Mouse (Mus musculus) myocyte (in vitro differentiated cells): ENCODE measurements around the gene Fscn1.

Experiments
- E2F4 ChIP-seq: IDR thresholded peaks from one replicate; pipeline ENCODE4 v1.6.1; 2011; ENCODE audit warnings: mild to moderate bottlenecking, control low read depth, moderate library complexity; ENCODE audit not compliant: insufficient read depth
- MAX ChIP-seq: IDR thresholded peaks from one replicate; pipeline ENCODE4 v1.6.1; 2011; ENCODE audit warnings: low read depth, mild to moderate bottlenecking, control low read depth
- POLR2A ChIP-seq: IDR thresholded peaks from one replicate; pipeline ENCODE4 v1.6.1; 2011; ENCODE audit warnings: low read depth, mild to moderate bottlenecking, control low read depth, moderate library complexity; ENCODE audit not compliant: insufficient read length
- POLR2AphosphoS2 ChIP-seq: IDR thresholded peaks from one replicate; pipeline ENCODE4 v1.6.1; 2011; ENCODE audit warnings: low read depth, control low read depth; ENCODE audit not compliant: insufficient read length
- TCF12 ChIP-seq: IDR thresholded peaks from one replicate; pipeline ENCODE4 v1.6.1; 2011; ENCODE audit warnings: mild to moderate bottlenecking, control low read depth; ENCODE audit not compliant: poor library complexity, insufficient read depth, severe bottlenecking

DNA sequence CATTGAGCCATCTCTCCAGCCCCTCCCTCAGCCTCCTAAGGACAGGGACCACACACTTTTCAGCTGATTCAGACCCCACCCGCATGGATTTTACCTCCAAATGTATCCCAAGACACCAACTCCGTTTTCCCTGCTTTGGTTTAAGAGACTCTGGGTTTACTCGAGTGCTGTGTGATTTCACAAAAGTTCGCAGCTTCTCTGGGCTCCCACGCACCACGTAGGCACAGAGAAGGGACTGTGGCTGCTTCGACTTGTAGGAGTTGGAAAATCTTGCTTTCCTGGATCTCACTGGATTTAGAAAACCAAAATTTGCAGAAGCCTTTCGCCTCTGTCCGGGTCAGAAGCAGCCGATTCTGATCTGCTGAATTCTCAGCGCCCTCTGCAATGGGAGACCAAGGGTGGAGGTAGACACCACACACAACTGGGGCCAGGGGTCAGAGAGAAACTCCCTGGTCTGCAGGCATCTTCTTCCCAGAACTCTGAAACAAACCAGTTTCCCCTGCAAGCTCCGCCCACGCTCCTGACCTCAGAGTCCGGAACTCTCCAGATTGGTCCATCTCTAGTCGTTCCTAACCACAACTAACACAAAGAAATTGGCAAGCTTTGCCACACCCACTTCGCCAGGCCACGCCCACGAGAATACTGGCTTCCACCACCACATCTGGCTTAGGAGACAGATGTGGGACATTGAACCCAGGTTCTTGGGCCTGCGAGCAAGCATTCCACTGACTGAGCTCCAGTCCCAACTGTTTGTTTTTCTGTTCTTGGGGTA, 22.0 kb upstream of the Fscn1 start:
- TF ChIP-seq E2F4 (no peak), MAX (no peak), TCF12 (no peak), POLR2AphosphoS2 (no peak), POLR2A (no peak)
